Mouse (Mus musculus) lung, postnatal 0 days (tissue): Measurements from ENCODE around the gene Rtl8a.
"Not testable (repeated sequence)": the region's sequence is repeated elsewhere in the genome, so short reads cannot be mapped to it uniquely, and the experiment has no call there.

ENCODE experiments used
- CTCF ChIP-seq: IDR thresholded peaks from 2 replicates; pipeline ENCODE4 v1.5.1; 2016; ENCODE audit warnings: antibody characterized with exemption, mild to moderate bottlenecking
- EP300 ChIP-seq: IDR thresholded peaks from 2 replicates; pipeline ENCODE4 v1.6.1; 2016; ENCODE audit warnings: antibody characterized with exemption, mild to moderate bottlenecking, control low read depth

GRCm38 (mm10) chrX:53642604-53642979 is 890 bp downstream of the Rtl8a start:
- TF ChIP-seq CTCF, EP300: not testable (repeated sequence)
